Mouse (Mus musculus) limb, embryonic 10.5 days (tissue): ENCODE measurements around the gene Wipf1. TPM values are rescaled to one million over a fixed set of nuclear protein-coding genes. Genes with fewer than 3 reads are reported as not detected.

Source experiments
- DNase-seq: peaks from one replicate; pipeline ENCODE4 v3.0.0-alpha.2; 2017; ENCODE audit warnings: low spot score
- H3K27ac ChIP-seq: fragments of 300-500 bp; sonication (generic); 2 replicates; pipeline ENCODE4 v1.5.1; 2016; ENCODE audit warnings: mild to moderate bottlenecking
- H3K27me3 ChIP-seq: fragments of 300-500 bp; sonication (generic); 2 replicates; pipeline ENCODE4 v1.6.1; 2016; ENCODE audit warnings: low read depth, mild to moderate bottlenecking; ENCODE audit not compliant: poor library complexity, severe bottlenecking
- H3K36me3 ChIP-seq: fragments of 300-500 bp; sonication (generic); 2 replicates; pipeline ENCODE4 v1.6.1; 2016; ENCODE audit warnings: mild to moderate bottlenecking, moderate library complexity
- H3K4me1 ChIP-seq: fragments of 300-500 bp; sonication (generic); 2 replicates; pipeline ENCODE4 v1.6.1; 2016
- H3K4me3 ChIP-seq: fragments of 300-500 bp; sonication (generic); 2 replicates; pipeline ENCODE4 v1.5.1; 2016; ENCODE audit warnings: mild to moderate bottlenecking, moderate library complexity
- H3K9me3 ChIP-seq: fragments of 300-500 bp; sonication (generic); replicated peaks from 2 replicates; pipeline ENCODE4 v1.6.1; 2016; ENCODE audit warnings: mild to moderate bottlenecking
- WGBS: fragments of 180-500 bp; shearing (Covaris S2); methylation state at CpG from one replicate; pipeline ENCODE4 v1.1.7; 2016; 5-methylcytosine and 5-hydroxymethylcytosine counted together
- polyA plus RNA-seq: library from polyadenylated mRNA; unstranded; fragments of >200 nt; fragmentation: Nextera tagmentation; extraction: Ambion mirVana; gene quantifications from 2 replicates; pipeline ENCODE4 v1.2.1, GENCODE M21; 2016

Wipf1 gene
- polyA plus RNA-seq, 1 experiment from 2014 or later = 14.2 TPM

DNA sequence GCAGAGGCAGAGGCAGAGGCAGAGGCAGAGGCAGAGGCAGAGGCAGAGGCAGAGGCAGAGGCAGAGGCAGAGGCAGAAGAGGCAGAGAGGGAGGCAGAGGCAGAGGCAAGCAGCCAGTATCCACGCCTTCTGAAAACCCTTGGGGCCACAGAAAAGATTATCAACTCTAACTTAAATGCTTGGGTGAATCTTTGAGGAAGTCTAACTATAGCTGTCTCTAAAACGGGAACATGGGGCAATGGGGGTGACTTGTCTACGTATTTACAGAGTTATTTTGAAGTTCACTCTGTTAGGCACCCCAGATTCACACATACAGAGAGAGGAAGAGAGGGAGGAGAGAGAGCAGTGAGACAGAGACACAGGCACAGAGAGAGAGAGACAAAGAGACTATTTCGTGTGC, 74.0 kb downstream of the Wipf1 start:
- Histone ChIP-seq H3K36me3 (no peaks in the 10 kb centered on the region), H3K4me1 (peaks cover 18% of the 10 kb centered on the region), H3K9me3 (no peaks in the 10 kb centered on the region), H3K27ac (no peak overlapping the region), H3K4me3 (no peak overlapping the region), H3K27me3 (no peaks in the 10 kb centered on the region)
- no peak for DNase-seq
- WGBS = 86% methylated on average over 4 of the region's 4 CpGs

DNA sequence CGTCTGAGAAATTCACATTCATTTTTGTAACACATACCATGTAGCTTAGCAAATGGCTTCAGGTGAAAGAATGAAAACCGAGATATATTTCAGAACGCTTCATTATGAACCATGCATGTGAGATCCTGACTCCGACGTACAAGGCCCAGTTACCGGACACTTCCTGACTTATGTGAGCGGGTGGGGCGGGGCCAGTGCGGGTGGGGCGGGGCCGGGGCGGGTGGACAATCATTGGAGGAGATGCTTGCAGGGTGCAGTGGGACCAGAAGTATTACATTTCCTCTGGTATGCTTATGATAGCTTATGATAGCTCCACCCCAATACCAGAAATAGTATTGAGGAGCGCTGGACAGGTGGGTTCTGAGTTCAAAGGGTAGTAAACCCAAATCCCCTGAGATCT, 74.9 kb downstream of the Wipf1 start:
- WGBS = 91% methylated on average over 13 of the region's 13 CpGs
- H3K36me3 ChIP-seq = no peaks in the 10 kb centered on the region
- no peaks in the 10 kb centered on the region for H3K27me3 ChIP-seq
- DNase-seq = no peak
- no peaks in the 10 kb centered on the region for H3K9me3 ChIP-seq
- no peak overlapping the region for H3K27ac ChIP-seq
- peaks cover 27% of the 10 kb centered on the region for H3K4me1 ChIP-seq
- H3K4me3 ChIP-seq = no peak overlapping the region

DNA sequence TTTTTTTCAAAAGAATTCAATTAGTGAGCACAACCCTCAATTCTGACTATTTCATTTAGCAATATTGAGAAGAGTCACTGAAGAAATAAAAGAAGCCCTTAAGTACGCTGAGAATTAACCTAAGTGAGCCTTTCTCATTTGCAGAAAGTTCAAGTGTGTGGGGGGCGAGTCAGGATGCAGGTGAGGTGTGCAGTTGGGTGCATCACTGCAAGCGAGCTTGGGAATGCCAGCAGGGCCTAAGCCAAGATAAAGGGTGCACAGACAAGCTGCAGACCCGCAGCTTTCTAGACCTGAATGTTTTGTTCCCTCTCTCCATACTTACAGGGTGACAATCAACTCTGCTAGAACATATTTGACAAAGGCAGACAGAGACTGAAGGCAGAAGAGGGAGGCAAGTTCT, 75.3 kb downstream of the Wipf1 start:
- H3K9me3 ChIP-seq = no peaks in the 10 kb centered on the region
- WGBS = 89% methylated on average over 4 of the region's 4 CpGs
- H3K27ac ChIP-seq = no peak overlapping the region
- H3K4me1 ChIP-seq = peaks cover 32% of the 10 kb centered on the region
- no peak overlapping the region for H3K4me3 ChIP-seq
- H3K27me3 ChIP-seq = no peaks in the 10 kb centered on the region
- no peaks in the 10 kb centered on the region for H3K36me3 ChIP-seq
- DNase-seq = no peak

DNA sequence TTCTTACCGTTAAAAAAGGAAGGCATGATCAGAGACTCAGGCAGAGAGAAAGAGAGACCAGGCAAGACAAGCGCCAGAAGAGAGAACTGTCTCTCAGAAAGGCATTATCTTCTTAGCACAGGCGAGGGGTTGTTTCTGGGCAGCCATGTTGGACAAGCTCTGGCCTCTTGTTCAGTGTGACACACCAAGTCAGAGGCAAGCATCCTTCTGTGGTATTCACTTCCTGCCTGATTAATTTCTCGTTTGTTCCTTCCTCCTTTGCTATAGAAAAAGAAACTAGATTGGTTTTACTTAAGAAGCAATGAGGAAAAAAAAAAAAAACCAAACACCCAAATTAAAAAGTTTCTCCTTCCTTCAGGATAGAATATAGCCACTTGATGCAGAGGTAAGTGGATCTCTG, 75.8 kb downstream of the Wipf1 start:
- WGBS = 92% methylated on average over 4 of the region's 4 CpGs
- no peaks in the 10 kb centered on the region for H3K27me3 ChIP-seq
- no peaks in the 10 kb centered on the region for H3K36me3 ChIP-seq
- no peak overlapping the region for H3K27ac ChIP-seq
- peaks cover 35% of the 10 kb centered on the region for H3K4me1 ChIP-seq
- DNase-seq = no peak
- no peak overlapping the region for H3K4me3 ChIP-seq
- no peaks in the 10 kb centered on the region for H3K9me3 ChIP-seq

DNA sequence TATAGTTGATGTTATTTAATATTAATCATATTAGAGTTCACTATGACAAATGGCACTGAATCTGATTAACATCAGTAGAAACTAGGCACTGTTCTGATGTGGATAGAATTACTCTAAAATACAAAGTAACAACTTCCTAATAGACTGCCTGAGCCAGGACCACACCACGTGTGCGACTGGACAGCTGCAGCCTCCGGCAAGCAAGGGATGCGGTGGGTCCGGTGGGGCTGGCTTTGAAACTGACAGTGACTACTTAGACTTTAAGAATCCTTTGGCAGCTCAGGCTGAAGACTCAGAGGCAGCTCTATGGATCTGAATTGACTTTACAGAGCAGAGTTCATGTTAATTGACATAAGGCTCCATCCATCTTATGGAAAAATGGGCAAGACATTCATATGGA, 76.4 kb downstream of the Wipf1 start:
- Histone ChIP-seq H3K4me1 (peaks cover 35% of the 10 kb centered on the region), H3K27me3 (no peaks in the 10 kb centered on the region), H3K9me3 (no peaks in the 10 kb centered on the region), H3K27ac (no peak overlapping the region), H3K36me3 (no peaks in the 10 kb centered on the region), H3K4me3 (no peak overlapping the region)
- no peak for DNase-seq
- WGBS = 92% methylated on average over 5 of the region's 5 CpGs

DNA sequence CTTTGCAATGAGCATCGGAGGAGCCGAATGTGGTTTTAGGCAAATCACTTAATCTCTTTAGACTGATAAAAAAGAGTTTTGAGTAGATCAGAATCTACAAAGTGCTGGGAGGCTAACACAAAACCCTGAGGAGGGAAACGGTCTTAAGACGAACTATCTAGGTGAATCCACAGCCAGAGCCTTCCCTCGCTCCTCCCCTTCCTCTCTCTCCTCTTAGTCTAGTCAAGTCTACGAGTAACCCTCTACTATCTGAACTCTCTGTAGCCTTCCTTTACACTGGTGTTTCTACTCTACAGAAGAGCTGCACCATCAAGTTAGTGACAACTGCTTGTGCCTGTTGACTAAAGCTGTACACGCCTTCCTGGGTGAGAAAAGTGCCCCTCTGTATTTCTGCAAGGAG, 77.0 kb downstream of the Wipf1 start:
- Histone ChIP-seq H3K36me3 (no peaks in the 10 kb centered on the region), H3K27me3 (no peaks in the 10 kb centered on the region), H3K4me1 (peaks cover 35% of the 10 kb centered on the region), H3K9me3 (no peaks in the 10 kb centered on the region), H3K27ac (no peak overlapping the region), H3K4me3 (no peak overlapping the region)
- no peak for DNase-seq
- 91% methylated on average over 7 of the region's 7 CpGs for WGBS

DNA sequence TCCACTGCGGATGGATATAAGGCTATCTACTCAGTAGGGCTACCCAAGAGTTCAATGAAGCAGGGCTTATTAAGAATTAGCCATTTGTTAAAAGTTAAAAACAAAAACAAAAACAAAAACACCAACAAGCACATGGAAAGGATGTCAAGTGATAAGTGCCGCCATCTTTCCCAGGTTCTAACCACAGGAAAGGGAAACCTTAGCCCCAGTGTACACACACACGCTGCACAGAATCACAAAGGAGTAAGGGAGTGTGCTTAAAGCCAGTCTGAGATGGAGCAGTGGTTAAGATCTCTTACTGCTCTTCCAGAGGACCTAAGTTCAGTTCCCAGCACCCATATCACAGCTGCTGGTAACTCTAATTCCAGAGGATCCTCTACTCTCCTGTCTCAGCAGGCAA, 78.0 kb downstream of the Wipf1 start:
- H3K27ac ChIP-seq = no peak overlapping the region
- peaks cover 35% of the 10 kb centered on the region for H3K4me1 ChIP-seq
- no peak for DNase-seq
- WGBS = 97% methylated on average over 3 of the region's 3 CpGs
- H3K4me3 ChIP-seq = no peak overlapping the region
- H3K36me3 ChIP-seq = peaks cover 10% of the 10 kb centered on the region
- no peaks in the 10 kb centered on the region for H3K27me3 ChIP-seq
- H3K9me3 ChIP-seq = no peaks in the 10 kb centered on the region

DNA sequence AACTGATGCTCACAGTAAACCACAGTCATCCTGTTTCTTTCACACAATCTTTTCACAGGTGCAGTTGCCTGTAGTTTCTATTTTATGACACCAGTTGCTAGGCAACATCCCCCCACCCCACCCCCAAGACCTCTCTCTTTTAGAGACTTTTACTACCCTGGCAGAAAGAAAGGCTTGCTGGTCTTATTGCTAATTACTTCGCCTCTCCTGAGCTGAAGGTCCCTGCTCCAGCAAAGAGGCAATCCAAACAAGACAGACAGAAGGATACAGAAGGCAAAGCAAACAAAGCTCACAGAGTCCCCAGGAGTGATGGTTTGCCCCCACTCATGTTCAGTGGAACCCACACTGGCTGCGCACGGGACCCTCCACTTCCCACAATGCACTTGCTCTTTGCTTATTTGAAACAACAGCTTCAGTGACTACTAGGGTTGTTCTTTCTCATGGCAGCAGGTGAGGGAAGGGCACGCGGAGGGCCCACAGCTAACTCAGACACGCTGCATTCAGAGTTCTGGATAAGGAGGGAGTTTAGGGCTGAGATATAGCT, 79.3 kb downstream of the Wipf1 start:
- Histone ChIP-seq H3K36me3 (peaks cover 14% of the 10 kb centered on the region), H3K4me1 (peaks cover 30% of the 10 kb centered on the region), H3K27me3 (no peaks in the 10 kb centered on the region), H3K4me3 (peak overlapping the region; percentile 32), H3K27ac (peak overlapping the region; percentile 90), H3K9me3 (no peaks in the 10 kb centered on the region)
- 46% methylated on average over 6 of the region's 6 CpGs for WGBS
- DNase-seq = peak; percentile 67

DNA sequence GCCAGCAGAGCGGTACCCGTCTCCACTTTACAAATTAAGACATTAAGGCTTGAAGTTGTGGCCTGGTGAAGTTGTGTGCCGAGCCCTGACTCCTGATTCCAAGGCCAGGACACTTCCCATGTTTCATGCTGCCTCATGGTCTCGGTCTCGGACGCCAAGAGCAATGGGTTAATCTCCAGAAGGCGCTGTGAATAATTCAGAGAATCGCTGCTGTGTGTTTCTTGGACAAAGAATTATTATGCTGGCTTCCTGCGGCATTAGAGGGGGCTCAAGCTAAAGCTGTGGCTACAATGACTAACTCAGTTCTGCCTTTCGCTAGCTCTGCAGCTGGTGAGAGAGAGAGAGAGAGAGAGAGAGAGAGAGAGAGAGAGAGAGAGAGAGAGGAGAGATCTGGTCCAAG, 85.5 kb downstream of the Wipf1 start:
- peaks cover 65% of the 10 kb centered on the region for H3K36me3 ChIP-seq
- H3K4me3 ChIP-seq = no peak overlapping the region
- H3K27me3 ChIP-seq = no peaks in the 10 kb centered on the region
- no peaks in the 10 kb centered on the region for H3K9me3 ChIP-seq
- DNase-seq = no peak
- H3K27ac ChIP-seq = no peak overlapping the region
- peaks cover 1% of the 10 kb centered on the region; the same call in 1 of the 2 replicates for H3K4me1 ChIP-seq
- 86% methylated on average over 10 of the region's 10 CpGs for WGBS

DNA sequence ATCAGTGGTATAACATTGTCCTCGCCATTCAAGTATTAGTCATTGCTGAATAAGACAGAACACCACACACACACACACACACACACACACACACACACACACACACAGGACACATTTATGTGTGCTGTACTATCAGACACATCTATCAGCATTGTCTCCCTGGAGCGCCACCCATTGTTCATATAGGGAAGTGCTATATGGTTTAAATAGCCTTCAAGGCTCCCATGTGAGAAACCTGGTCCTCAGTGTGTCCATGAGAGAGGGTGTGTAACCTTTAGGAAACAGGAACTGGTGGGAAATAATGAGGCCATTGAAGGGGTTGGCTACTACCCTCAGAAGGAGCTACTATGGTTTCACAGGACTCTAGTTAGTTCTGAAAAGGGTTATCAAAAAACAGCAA, 87.5 kb downstream of the Wipf1 start:
- H3K36me3 ChIP-seq = peaks cover 78% of the 10 kb centered on the region
- 73% methylated on average over 2 of the region's 2 CpGs for WGBS
- peaks cover 4% of the 10 kb centered on the region for H3K4me1 ChIP-seq
- no peaks in the 10 kb centered on the region for H3K27me3 ChIP-seq
- no peak overlapping the region for H3K4me3 ChIP-seq
- no peak overlapping the region for H3K27ac ChIP-seq
- no peak for DNase-seq
- H3K9me3 ChIP-seq = no peaks in the 10 kb centered on the region

DNA sequence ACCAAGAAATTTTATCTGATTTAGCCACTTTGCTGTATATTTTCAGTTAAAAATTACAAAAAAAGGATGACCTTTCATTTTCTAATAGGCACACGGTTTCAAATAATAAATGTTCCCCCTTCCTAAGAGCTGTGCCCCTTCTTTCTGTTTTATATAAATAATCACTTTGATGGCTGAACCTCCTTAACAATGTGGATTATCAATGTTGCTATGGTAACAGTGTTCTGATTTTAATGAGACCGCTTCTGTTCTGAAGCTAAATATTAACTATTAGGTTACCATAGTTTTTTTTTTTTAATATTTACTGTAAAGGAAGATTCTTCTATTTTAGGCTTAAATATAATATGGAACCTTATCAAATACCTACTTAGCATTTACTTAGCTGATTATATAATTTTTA, 89.2 kb downstream of the Wipf1 start:
- Histone ChIP-seq H3K36me3 (peaks cover 87% of the 10 kb centered on the region), H3K27ac (no peak overlapping the region)

DNA sequence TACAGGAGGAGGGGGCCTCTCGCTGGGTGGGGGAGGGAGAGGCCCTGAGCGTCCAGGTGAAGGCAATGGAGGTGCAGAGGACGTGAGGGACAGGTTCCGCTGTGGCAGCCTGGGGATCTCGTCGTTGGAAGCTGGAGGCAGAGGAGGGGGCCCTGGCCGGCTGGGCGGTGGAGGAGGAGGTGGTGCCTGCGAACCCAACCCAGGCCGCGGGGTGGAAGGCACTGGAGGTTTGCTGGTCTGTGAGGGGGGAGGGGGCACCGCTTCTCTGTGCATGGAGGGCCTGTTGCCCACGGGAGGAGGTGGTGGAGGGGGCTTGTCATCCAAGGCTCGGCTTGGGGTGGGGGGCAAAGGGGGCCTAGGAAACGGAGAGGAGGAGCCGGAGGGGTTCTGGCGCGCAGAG, 92.6 kb downstream of the Wipf1 start:
- DNase-seq = no peak
- Histone ChIP-seq H3K36me3 (peaks cover 89% of the 10 kb centered on the region), H3K4me3 (no peak overlapping the region), H3K4me1 (peaks cover 11% of the 10 kb centered on the region), H3K9me3 (no peaks in the 10 kb centered on the region), H3K27ac (peak overlapping the region; percentile 9), H3K27me3 (no peaks in the 10 kb centered on the region)
- 51% methylated on average over 18 of the region's 18 CpGs for WGBS

More for the DNA sequence above, 89.2 kb downstream of the Wipf1 start:
- Histone ChIP-seq H3K4me3 (no peak overlapping the region), H3K4me1 (peaks cover 6% of the 10 kb centered on the region), H3K27me3 (no peaks in the 10 kb centered on the region), H3K9me3 (no peaks in the 10 kb centered on the region)
- WGBS = 94% methylated on average over 2 of the region's 2 CpGs
- no peak for DNase-seq

DNA sequence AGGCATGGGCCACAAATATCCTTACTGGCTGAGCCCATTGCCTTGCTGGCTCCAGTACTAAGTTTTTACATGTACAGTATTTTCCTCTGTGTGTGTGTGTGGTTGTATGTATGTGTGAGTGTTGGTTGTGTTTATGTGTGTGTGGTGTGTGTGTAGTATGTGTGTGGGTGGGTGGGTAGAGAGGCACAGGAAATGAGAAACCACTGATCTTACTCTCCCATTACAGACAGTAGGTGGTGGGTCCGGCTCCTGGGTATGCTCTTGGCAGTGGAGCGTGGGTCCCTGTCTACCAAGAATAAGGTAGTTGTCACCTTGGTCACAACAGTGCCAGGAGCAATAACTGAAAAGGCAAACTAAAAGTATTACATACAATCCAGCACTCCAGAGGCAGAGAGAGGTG, 93.7 kb downstream of the Wipf1 start:
- 97% methylated on average over 2 of the region's 2 CpGs for WGBS
- no peaks in the 10 kb centered on the region for H3K27me3 ChIP-seq
- no peak overlapping the region for H3K27ac ChIP-seq
- H3K4me1 ChIP-seq = peaks cover 13% of the 10 kb centered on the region
- peaks cover 90% of the 10 kb centered on the region for H3K36me3 ChIP-seq
- H3K4me3 ChIP-seq = no peak overlapping the region
- DNase-seq = no peak
- H3K9me3 ChIP-seq = no peaks in the 10 kb centered on the region

DNA sequence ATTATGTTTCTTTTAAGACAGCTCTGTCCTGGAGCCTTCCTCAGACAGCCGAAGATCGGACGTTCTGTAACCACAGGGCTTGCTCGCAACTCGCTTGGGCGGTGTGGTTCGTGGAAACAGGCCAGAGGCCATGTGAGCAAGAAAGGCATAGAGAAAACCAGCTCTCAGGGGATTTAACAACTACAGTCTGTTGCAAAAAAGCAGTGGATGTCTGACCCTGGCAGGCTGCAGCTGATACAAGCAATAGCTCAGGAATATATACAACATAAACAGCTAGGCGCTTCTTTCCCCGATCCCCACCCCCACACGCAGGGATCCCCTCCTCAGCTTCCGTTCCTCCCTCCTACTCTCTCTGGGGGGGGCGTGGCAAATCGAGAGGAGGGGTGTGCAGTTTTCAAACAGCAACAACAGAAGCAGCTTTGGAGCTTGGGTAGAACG, 97.6 kb downstream of the Wipf1 start:
- Histone ChIP-seq H3K4me1 (peaks cover 15% of the 10 kb centered on the region), H3K36me3 (peaks cover 59% of the 10 kb centered on the region), H3K27ac (peak overlapping the region; percentile 66), H3K27me3 (no peaks in the 10 kb centered on the region), H3K4me3 (peak overlapping the region; percentile 8; the same call in 1 of the 2 replicates), H3K9me3 (no peaks in the 10 kb centered on the region)
- DNase-seq = no peak
- 50% methylated on average over 14 of the region's 14 CpGs for WGBS
